Mouse (Mus musculus) hindbrain, embryonic 13.5 days (tissue): ENCODE results near the gene Zfp708. TPM values are rescaled to one million over a fixed set of nuclear protein-coding genes. Genes with fewer than 3 reads are reported as not detected.

Experiments used
- ATAC-seq: fragments of 200-750 bp; cut with Nextera tagmentation; 2 replicates; pipeline ENCODE4 v1.8.0; 2017; ENCODE audit warnings: moderate TSS enrichment; ENCODE audit not compliant: low FRiP score
- H3K27ac ChIP-seq: fragments of 300-500 bp; sonication (generic); 2 replicates; pipeline ENCODE4 v1.5.1; 2015; ENCODE audit warnings: inconsistent platforms, mild to moderate bottlenecking, moderate library complexity
- H3K27me3 ChIP-seq: fragments of 300-500 bp; sonication (generic); 2 replicates; pipeline ENCODE4 v1.6.1; 2015; ENCODE audit warnings: mild to moderate bottlenecking, inconsistent platforms
- H3K36me3 ChIP-seq: fragments of 300-500 bp; sonication (generic); 2 replicates; pipeline ENCODE4 v1.6.1; 2015; ENCODE audit warnings: mild to moderate bottlenecking, inconsistent platforms
- H3K4me1 ChIP-seq: fragments of 300-500 bp; sonication (generic); replicated peaks from 2 replicates; pipeline ENCODE4 v1.6.1; 2015; ENCODE audit warnings: inconsistent platforms
- H3K4me2 ChIP-seq: fragments of 300-500 bp; sonication (generic); 2 replicates; pipeline ENCODE4 v1.6.1; 2015; ENCODE audit warnings: inconsistent platforms, mild to moderate bottlenecking, moderate library complexity
- H3K4me3 ChIP-seq: fragments of 300-500 bp; sonication (generic); 2 replicates; pipeline ENCODE4 v1.5.1; 2015; ENCODE audit warnings: mild to moderate bottlenecking, inconsistent platforms
- H3K9ac ChIP-seq: fragments of 300-500 bp; sonication (generic); 2 replicates; pipeline ENCODE4 v1.6.1; 2015; ENCODE audit warnings: mild to moderate bottlenecking, inconsistent platforms
- H3K9me3 ChIP-seq: fragments of 300-500 bp; sonication (generic); 2 replicates; pipeline ENCODE4 v1.6.1; 2016; ENCODE audit warnings: inconsistent platforms
- WGBS: fragments of 180-500 bp; shearing (Covaris S2); methylation state at CpG from one replicate; pipeline ENCODE4 v1.1.7; 2015; 5-methylcytosine and 5-hydroxymethylcytosine counted together
- polyA plus RNA-seq: library from polyadenylated mRNA; unstranded; fragments of >200 nt; fragmentation: Nextera tagmentation; extraction: Ambion mirVana; gene quantifications from 2 replicates; pipeline ENCODE4 v1.2.1, GENCODE M21; 2015

Zfp708 gene
- polyA plus RNA-seq, 1 experiment from 2014 or later: 9.8 TPM

DNA sequence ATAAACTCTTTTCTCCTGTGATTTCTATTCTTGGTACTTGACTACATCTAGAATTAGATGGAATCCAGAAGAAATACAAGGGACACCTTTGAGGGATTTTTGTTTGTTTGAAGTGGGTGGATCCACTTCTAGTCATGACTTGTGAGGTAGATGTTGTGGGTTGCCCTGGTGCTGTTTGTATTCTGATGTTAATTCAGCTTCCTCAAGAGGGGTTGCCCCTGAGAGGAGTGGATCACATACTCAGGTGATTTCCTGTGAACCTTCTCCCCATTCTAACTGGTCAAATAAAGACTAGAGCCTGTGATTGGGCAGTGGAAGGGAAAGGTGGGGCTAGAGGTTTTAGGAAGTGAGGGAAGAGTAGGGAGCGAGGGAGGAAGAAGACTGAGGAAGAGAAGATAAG is 15.8 kb downstream of the Zfp708 start:
- peaks cover 14% of the 10 kb centered on the region for H3K4me1 ChIP-seq
- no peaks in the 10 kb centered on the region for H3K27me3 ChIP-seq
- peak overlapping the region; percentile 69 for H3K4me3 ChIP-seq
- H3K27ac ChIP-seq: no peak overlapping the region
- H3K9me3 ChIP-seq: peaks cover 5% of the 10 kb centered on the region; the same call in 1 of the 2 replicates
- ATAC-seq: no peak
- 60% methylated on average over 1 of the region's 1 CpGs for WGBS
- H3K36me3 ChIP-seq: peaks cover 20% of the 10 kb centered on the region
- peak overlapping the region; percentile 76 for H3K4me2 ChIP-seq
- peak overlapping the region; percentile 75 for H3K9ac ChIP-seq

DNA sequence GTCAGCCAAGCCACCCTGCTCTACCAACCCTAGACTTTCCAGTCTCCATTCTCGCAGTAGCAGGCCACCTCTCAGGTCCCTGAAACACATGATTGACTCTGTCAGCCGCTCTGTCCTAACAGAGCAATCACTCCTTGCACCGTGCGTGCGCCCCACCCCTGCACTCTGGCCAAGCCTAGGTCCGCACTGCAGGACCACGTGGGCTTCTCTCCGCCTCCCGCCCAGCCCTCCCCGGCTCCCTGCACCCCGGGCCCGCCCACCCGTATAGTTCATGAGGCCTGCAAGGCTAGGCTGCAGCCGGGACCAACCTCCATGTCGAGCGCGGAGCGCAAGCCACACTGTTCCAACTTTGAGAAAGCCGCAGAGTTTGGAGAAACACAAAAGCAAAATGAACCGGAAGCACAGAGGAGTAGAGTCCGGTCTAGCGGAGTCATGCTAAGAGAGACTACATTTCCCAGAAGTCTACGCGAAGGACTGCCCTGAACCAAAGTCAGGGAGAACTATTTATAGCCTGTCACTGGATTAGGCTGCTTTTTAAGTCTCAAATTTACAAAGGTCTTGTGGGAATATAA is 16.5 kb downstream of the Zfp708 start:
- ATAC-seq: peak; percentile 99
- under 1% methylated on average over 24 of the region's 24 CpGs for whole genome bisulfite sequencing

DNA sequence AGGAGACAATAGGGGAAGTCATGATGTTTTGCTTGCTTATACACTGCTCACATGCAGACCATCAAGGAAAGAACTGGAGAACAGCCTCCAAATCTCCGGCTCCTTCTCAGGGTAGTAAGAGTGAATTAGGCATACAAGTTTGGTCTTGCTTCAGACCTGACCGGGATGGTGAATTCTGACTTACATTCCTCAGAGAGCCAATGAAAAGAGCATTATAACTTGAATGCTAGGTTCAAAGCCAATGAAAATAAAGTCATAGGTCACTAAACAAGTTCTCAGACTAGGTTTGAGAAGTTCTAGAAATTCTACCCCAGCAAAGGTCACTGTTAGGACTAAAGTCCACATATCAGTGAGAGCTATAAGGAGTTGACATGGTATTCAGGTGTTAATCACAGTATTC is 20.5 kb downstream of the Zfp708 start:
- peaks cover 27% of the 10 kb centered on the region for H3K9me3 ChIP-seq
- H3K36me3 ChIP-seq: peaks cover 57% of the 10 kb centered on the region

More for the DNA sequence above, 16.5 kb downstream of the Zfp708 start:
- peak overlapping the region; percentile 76 for H3K4me2 ChIP-seq
- H3K27ac ChIP-seq: peak overlapping the region; percentile 75
- peak overlapping the region; percentile 69 for H3K4me3 ChIP-seq
- peaks cover 26% of the 10 kb centered on the region for H3K36me3 ChIP-seq
- no peaks in the 10 kb centered on the region for H3K27me3 ChIP-seq
- H3K9ac ChIP-seq: peak overlapping the region; percentile 75
- peaks cover 9% of the 10 kb centered on the region for H3K9me3 ChIP-seq
- H3K4me1 ChIP-seq: peaks cover 14% of the 10 kb centered on the region

DNA sequence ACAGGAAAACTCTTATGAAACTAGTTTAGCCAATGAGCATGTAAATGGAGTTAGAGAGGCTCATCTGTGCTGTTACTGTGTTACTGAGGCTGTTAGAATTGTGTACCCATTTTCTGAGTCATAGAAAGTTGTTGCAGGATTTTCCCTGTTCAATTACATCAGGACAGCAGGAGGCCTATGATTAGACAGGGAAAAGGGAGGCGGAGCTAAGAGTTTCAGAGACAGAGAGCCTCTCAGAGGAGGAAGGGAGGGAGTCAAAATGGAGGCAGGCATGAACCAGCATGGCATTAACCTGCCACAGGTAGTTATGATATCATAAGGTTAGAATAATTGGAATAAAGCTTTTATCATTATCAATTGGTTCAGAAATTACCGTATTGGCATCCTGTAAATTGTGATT is 25.0 kb downstream of the Zfp708 start:
- Histone ChIP-seq H3K9ac (no peak overlapping the region), H3K4me1 (no peaks in the 10 kb centered on the region), H3K27me3 (no peaks in the 10 kb centered on the region), H3K36me3 (peaks cover 75% of the 10 kb centered on the region), H3K9me3 (peaks cover 55% of the 10 kb centered on the region), H3K4me3 (no peak overlapping the region), H3K27ac (no peak overlapping the region), H3K4me2 (no peak overlapping the region)
- WGBS: 93% methylated on average over 2 of the region's 2 CpGs
- ATAC-seq: no peak

More for the DNA sequence above, 20.5 kb downstream of the Zfp708 start:
- 95% methylated on average over 2 of the region's 2 CpGs for WGBS
- H3K9ac ChIP-seq: no peak overlapping the region
- H3K4me2 ChIP-seq: no peak overlapping the region
- H3K4me1 ChIP-seq: peaks cover 14% of the 10 kb centered on the region
- ATAC-seq: no peak
- no peak overlapping the region for H3K27ac ChIP-seq
- H3K27me3 ChIP-seq: no peaks in the 10 kb centered on the region
- no peak overlapping the region for H3K4me3 ChIP-seq

DNA sequence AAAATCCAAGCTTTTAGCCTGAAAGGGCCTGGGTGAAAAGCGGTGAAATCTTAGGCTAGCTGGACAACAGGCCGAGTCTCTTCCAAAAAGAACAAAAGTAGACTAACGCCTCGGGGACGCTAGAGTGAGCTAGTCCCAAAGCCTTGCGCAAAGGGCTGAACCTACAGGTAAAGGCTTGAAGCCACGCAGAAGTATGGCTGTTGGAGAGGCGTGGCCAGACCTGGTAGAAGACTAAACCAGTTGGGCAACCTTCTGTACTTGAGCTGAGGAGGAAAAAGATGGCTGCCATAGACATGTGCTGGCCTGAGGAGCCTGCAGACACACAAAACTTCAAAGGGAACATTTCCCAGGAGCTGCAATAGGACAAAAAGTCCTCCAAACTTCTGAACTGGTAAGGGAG is 32.4 kb downstream of the Zfp708 start:
- no peaks in the 10 kb centered on the region for H3K27me3 ChIP-seq
- 87% methylated on average over 8 of the region's 8 CpGs for WGBS
- ATAC-seq: no peak
- peaks cover 30% of the 10 kb centered on the region for H3K9me3 ChIP-seq
- no peak overlapping the region for H3K4me2 ChIP-seq
- H3K36me3 ChIP-seq: peaks cover 35% of the 10 kb centered on the region
- no peak overlapping the region for H3K4me3 ChIP-seq
- H3K4me1 ChIP-seq: peaks cover under 1% of the 10 kb centered on the region
- H3K27ac ChIP-seq: no peak overlapping the region
- H3K9ac ChIP-seq: no peak overlapping the region

DNA sequence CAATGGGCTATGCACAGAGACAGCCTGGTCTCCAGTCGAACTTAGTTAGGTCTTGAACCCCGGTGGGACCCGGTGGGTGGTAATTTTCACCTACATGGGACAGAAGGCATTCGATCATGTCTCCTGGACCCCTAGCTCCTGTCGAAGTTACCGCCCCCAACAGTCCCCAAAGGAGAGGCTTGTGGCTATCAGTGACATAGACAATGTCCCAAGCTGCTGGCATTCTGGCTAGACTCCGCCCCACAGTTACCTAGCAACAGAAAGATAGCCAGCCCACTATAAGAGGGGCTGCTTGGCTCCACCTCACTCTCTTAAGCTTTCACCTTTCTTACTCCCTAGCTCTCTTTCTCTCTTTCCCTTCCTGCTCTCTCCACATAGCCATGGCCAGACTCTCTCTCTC is 35.3 kb downstream of the Zfp708 start:
- no peak overlapping the region for H3K4me2 ChIP-seq
- H3K9me3 ChIP-seq: peaks cover 12% of the 10 kb centered on the region
- H3K36me3 ChIP-seq: peaks cover 11% of the 10 kb centered on the region
- H3K27ac ChIP-seq: no peak overlapping the region
- no peak overlapping the region for H3K9ac ChIP-seq
- H3K27me3 ChIP-seq: no peaks in the 10 kb centered on the region
- 63% methylated on average over 7 of the region's 7 CpGs for WGBS
- ATAC-seq: no peak
- no peak overlapping the region for H3K4me3 ChIP-seq
- peaks cover 6% of the 10 kb centered on the region for H3K4me1 ChIP-seq

DNA sequence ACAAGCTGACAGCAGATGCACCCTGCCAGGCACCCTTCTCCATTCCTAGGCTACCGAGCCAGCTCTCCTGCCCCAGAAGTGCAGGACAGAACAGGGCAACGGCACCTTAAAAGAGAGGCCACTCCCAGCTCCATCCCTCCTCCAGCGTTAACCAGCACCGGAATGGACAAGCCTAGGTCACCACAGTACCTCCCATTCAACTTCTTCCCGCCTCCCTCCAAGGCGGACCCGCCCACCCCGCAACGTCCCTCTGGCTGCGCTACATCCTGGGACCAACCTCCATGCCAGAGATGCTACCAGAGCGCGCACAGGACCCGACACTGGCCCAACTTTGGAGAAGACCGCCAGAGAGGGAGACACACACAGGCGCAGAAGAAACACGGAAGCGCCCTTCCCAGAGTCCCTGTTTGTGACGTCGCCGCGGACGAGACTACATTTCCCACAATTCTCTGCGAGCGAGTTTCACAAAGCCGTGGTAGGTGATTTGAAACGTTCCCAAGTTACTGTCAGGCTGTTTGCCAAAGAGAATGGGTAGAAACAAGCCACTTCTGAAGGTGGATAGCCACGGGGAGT is 36.9 kb downstream of the Zfp708 start, which contains the start of gene Zfp712:
Zfp712 (minus strand) TSS at position 385 of the 573 bp plus-strand sequence.
- peaks cover 6% of the 10 kb centered on the region; the same call in 1 of the 2 replicates for H3K36me3 ChIP-seq
- under 1% methylated on average over 27 of the region's 27 CpGs for WGBS
- H3K4me2 ChIP-seq: peak within 1 kb of the TSS; percentile 76
- peaks cover 6% of the 10 kb centered on the region for H3K4me1 ChIP-seq
- H3K9ac ChIP-seq: peak within 1 kb of the TSS; percentile 83
- ATAC-seq: peak; percentile 97
- H3K27ac ChIP-seq: peak within 1 kb of the TSS; percentile 78
- H3K27me3 ChIP-seq: no peaks in the 10 kb centered on the region
- peak within 1 kb of the TSS; percentile 73 for H3K4me3 ChIP-seq
- H3K9me3 ChIP-seq: peaks cover 15% of the 10 kb centered on the region

DNA sequence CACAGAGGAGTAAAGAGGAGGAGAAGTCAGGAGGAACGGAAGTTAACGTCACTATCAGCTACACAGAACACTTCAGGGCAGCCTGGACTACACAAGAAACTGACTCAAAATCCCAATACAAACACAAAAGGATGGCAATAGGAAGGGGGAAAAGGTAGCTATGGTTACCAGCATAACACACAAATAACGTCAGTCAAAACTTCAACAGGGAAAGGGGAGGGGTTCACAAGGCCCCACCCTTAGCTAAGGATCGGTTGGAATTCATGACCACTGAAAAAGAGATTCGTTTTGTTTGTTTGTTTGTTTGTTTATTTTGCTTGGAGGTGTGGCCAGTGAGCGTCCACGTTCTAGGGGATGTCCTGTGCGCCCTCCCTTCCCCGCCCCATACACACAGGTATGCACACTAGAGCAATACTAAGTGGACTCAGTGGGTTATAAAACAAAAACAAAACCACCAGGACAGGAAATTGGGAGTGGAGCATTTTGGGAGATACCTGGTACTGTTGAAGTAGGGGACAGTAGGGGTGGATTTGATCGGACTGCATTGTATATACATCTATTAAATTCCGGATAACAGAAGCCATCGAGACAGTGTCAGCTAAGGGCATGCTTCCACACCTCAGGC is 37.5 kb downstream of the Zfp708 start:
- WGBS: 5% methylated on average over 12 of the region's 12 CpGs
- Histone ChIP-seq H3K27ac (peak overlapping the region; percentile 78), H3K9ac (peak overlapping the region; percentile 83), H3K27me3 (no peaks in the 10 kb centered on the region), H3K4me3 (peak overlapping the region; percentile 73), H3K9me3 (peaks cover 9% of the 10 kb centered on the region), H3K4me1 (peaks cover 6% of the 10 kb centered on the region), H3K36me3 (peaks cover under 1% of the 10 kb centered on the region; the same call in 1 of the 2 replicates), H3K4me2 (peak overlapping the region; percentile 76)
- peak; percentile 70 for ATAC-seq

Other genes with a start within 250 kb of the Zfp708 start
- 2.9 and 3.1 TPM in 2 replicates for gene Gm10767, start 193.1 kb downstream of the Zfp708 start, polyA plus RNA-seq
- gene Zfp712, start 36.8 kb downstream of the Zfp708 start, polyA plus RNA-seq: 5.4 and 6.8 TPM in 2 replicates
- gene Gm28557, start 10.6 kb upstream of the Zfp708 start, polyA plus RNA-seq: 1.4 and 1.7 TPM in 2 replicates
- gene Rslcan18, start 18.3 kb upstream of the Zfp708 start, polyA plus RNA-seq: 0.10 TPM in 1 of 2 replicates, not detected in the other
- 4.1 and 4.2 TPM in 2 replicates for gene Zfp759, start 23.7 kb upstream of the Zfp708 start, polyA plus RNA-seq
- 5.5 and 7.5 TPM in 2 replicates for gene Rsl1, start 75.2 kb upstream of the Zfp708 start, polyA plus RNA-seq
- 2.6 and 3.1 TPM in 2 replicates for gene Zfp455, start 96.5 kb upstream of the Zfp708 start, polyA plus RNA-seq
- gene Zfp458, start 180.5 kb upstream of the Zfp708 start, polyA plus RNA-seq: 5.1 and 5.4 TPM in 2 replicates
- gene Zfp457, start 208.5 kb upstream of the Zfp708 start, polyA plus RNA-seq: 0.84 and 1.1 TPM in 2 replicates
- gene Zfp595, start 234.6 kb upstream of the Zfp708 start, polyA plus RNA-seq: 1.6 and 1.9 TPM in 2 replicates